Mouse (Mus musculus) kidney, embryonic 14.5 days (tissue): ENCODE data around the gene Hnf4a. TPM values are rescaled to one million over a fixed set of nuclear protein-coding genes. Genes with fewer than 3 reads are reported as not detected.

Experiments used
- ATAC-seq: fragments of 200-750 bp; cut with Nextera tagmentation; 2 replicates; pipeline ENCODE4 v1.8.0; 2017; ENCODE audit warnings: moderate number of reproducible peaks, mild to moderate bottlenecking, moderate TSS enrichment, moderate library complexity; ENCODE audit not compliant: low FRiP score, low TSS enrichment
- H3K27ac ChIP-seq: fragments of 300-500 bp; sonication (generic); 2 replicates; pipeline ENCODE4 v1.5.1; 2014; ENCODE audit warnings: low read depth, mild to moderate bottlenecking, low read length, moderate library complexity, mixed read lengths
- H3K27me3 ChIP-seq: fragments of 300-500 bp; sonication (generic); 2 replicates; pipeline ENCODE4 v1.6.1; 2014; ENCODE audit warnings: mild to moderate bottlenecking, low read length; ENCODE audit not compliant: control insufficient read depth, insufficient read depth
- H3K36me3 ChIP-seq: fragments of 300-500 bp; sonication (generic); 2 replicates; pipeline ENCODE4 v1.6.1; 2014; ENCODE audit warnings: low read length, mixed read lengths; ENCODE audit not compliant: control insufficient read depth, insufficient read depth
- H3K4me1 ChIP-seq: fragments of 300-500 bp; sonication (generic); 2 replicates; pipeline ENCODE4 v1.6.1; 2014; ENCODE audit warnings: low read length, mixed read lengths; ENCODE audit not compliant: control insufficient read depth, insufficient read depth
- H3K4me2 ChIP-seq: fragments of 300-500 bp; sonication (generic); replicated peaks from 2 replicates; pipeline ENCODE4 v1.6.1; 2014; ENCODE audit warnings: low read depth, mild to moderate bottlenecking, low read length
- H3K4me3 ChIP-seq: fragments of 300-500 bp; sonication (generic); 2 replicates; pipeline ENCODE4 v1.5.1; 2014; ENCODE audit warnings: mild to moderate bottlenecking, low read length
- H3K9ac ChIP-seq: fragments of 300-500 bp; sonication (generic); 2 replicates; pipeline ENCODE4 v1.6.1; 2014; ENCODE audit warnings: low read depth, mild to moderate bottlenecking, low read length, moderate library complexity
- H3K9me3 ChIP-seq: fragments of 300-500 bp; sonication (generic); 2 replicates; pipeline ENCODE4 v1.6.1; 2016; ENCODE audit warnings: low read length; ENCODE audit not compliant: control insufficient read depth
- WGBS: fragments of 180-500 bp; shearing (Covaris S2); extraction: QIAGEN DNeasy Blood & Tissue Kit; methylation state at CpG from one replicate; pipeline ENCODE4 v1.1.7; 2014; 5-methylcytosine and 5-hydroxymethylcytosine counted together
- polyA plus RNA-seq: library from polyadenylated mRNA; unstranded; fragments of >200 nt; fragmentation: Nextera tagmentation; extraction: Ambion mirVana; gene quantifications from 2 replicates; pipeline ENCODE4 v1.2.1, GENCODE M21; 2014

Gene Hnf4a
- polyA plus RNA-seq, 1 experiment from 2014 or later: 10.7 TPM

GRCm38 (mm10) chr2:163552518-163552929 lies 45.9 kb downstream of the Hnf4a start:
- Histone ChIP-seq H3K9ac (no peak overlapping the region), H3K4me3 (no peak overlapping the region), H3K9me3 (no peaks in the 10 kb centered on the region), H3K36me3 (no peaks in the 10 kb centered on the region), H3K4me2 (no peak overlapping the region), H3K4me1 (peaks cover 7% of the 10 kb centered on the region; the same call in 1 of the 2 replicates), H3K27me3 (no peaks in the 10 kb centered on the region), H3K27ac (no peak overlapping the region)
- ATAC-seq: no peak
- 39% methylated on average over 8 of the region's 8 CpGs for WGBS

GRCm38 (mm10) chr2:163554425-163554982 lies 47.9 kb downstream of the Hnf4a start:
- peaks cover 7% of the 10 kb centered on the region; the same call in 1 of the 2 replicates for H3K4me1 ChIP-seq
- H3K9ac ChIP-seq: no peak overlapping the region
- H3K27me3 ChIP-seq: no peaks in the 10 kb centered on the region
- H3K36me3 ChIP-seq: no peaks in the 10 kb centered on the region
- no peaks in the 10 kb centered on the region for H3K9me3 ChIP-seq
- H3K27ac ChIP-seq: no peak overlapping the region
- no peak overlapping the region for H3K4me2 ChIP-seq
- H3K4me3 ChIP-seq: no peak overlapping the region
- no peak for ATAC-seq
- 79% methylated on average over 4 of the region's 4 CpGs for WGBS

GRCm38 (mm10) chr2:163554996-163555395 lies 48.4 kb downstream of the Hnf4a start:
- ATAC-seq: no peak
- H3K9me3 ChIP-seq: no peaks in the 10 kb centered on the region
- H3K4me1 ChIP-seq: peaks cover 7% of the 10 kb centered on the region; the same call in 1 of the 2 replicates
- no peak overlapping the region for H3K4me3 ChIP-seq
- WGBS: 77% methylated on average over 6 of the region's 6 CpGs
- H3K9ac ChIP-seq: no peak overlapping the region
- H3K27me3 ChIP-seq: no peaks in the 10 kb centered on the region
- no peak overlapping the region for H3K4me2 ChIP-seq
- H3K36me3 ChIP-seq: no peaks in the 10 kb centered on the region
- no peak overlapping the region for H3K27ac ChIP-seq

- Histone ChIP-seq H3K9ac (no peak overlapping the region), H3K36me3 (no peaks in the 10 kb centered on the region), H3K27me3 (no peaks in the 10 kb centered on the region), H3K4me3 (no peak overlapping the region), H3K27ac (no peak overlapping the region), H3K4me1 (peaks cover 7% of the 10 kb centered on the region; the same call in 1 of the 2 replicates), H3K9me3 (no peaks in the 10 kb centered on the region), H3K4me2 (no peak overlapping the region)
- 77% methylated on average over 13 of the region's 13 CpGs for WGBS
- no peak for ATAC-seq
Measured at GRCm38 (mm10) chr2:163555417-163555816, 48.8 kb downstream of the Hnf4a start.

- ATAC-seq: no peak
- no peak overlapping the region for H3K4me3 ChIP-seq
Measured at GRCm38 (mm10) chr2:163558548-163558947, 51.9 kb downstream of the Hnf4a start.

GRCm38 (mm10) chr2:163559236-163559635 lies 52.6 kb downstream of the Hnf4a start:
- Histone ChIP-seq H3K9me3 (no peaks in the 10 kb centered on the region), H3K4me3 (no peak overlapping the region), H3K27me3 (no peaks in the 10 kb centered on the region), H3K27ac (no peak overlapping the region), H3K4me1 (no peaks in the 10 kb centered on the region), H3K9ac (no peak overlapping the region), H3K4me2 (no peak overlapping the region), H3K36me3 (no peaks in the 10 kb centered on the region)
- WGBS: 81% methylated on average over 5 of the region's 5 CpGs
- ATAC-seq: no peak

More at GRCm38 (mm10) chr2:163558548-163558947, 51.9 kb downstream of the Hnf4a start:
- H3K9ac ChIP-seq: no peak overlapping the region
- no peak overlapping the region for H3K27ac ChIP-seq
- H3K4me1 ChIP-seq: no peaks in the 10 kb centered on the region
- H3K36me3 ChIP-seq: no peaks in the 10 kb centered on the region
- no peak overlapping the region for H3K4me2 ChIP-seq
- no peaks in the 10 kb centered on the region for H3K9me3 ChIP-seq
- no peaks in the 10 kb centered on the region for H3K27me3 ChIP-seq
- 100% methylated on average over 1 of the region's 1 CpGs for WGBS

- peak; percentile 64; the same call in 1 of the 2 replicates for ATAC-seq
- no peak overlapping the region for H3K4me3 ChIP-seq
- no peaks in the 10 kb centered on the region for H3K36me3 ChIP-seq
- no peak overlapping the region for H3K9ac ChIP-seq
- H3K4me1 ChIP-seq: no peaks in the 10 kb centered on the region
- no peak overlapping the region for H3K4me2 ChIP-seq
- H3K9me3 ChIP-seq: no peaks in the 10 kb centered on the region
- no peaks in the 10 kb centered on the region for H3K27me3 ChIP-seq
- 62% methylated on average over 3 of the region's 3 CpGs for WGBS
- H3K27ac ChIP-seq: no peak overlapping the region
Measured at GRCm38 (mm10) chr2:163560247-163560646, 53.6 kb downstream of the Hnf4a start.

GRCm38 (mm10) chr2:163561258-163561948 lies 54.8 kb downstream of the Hnf4a start:
- no peak for ATAC-seq
- Histone ChIP-seq H3K4me1 (no peaks in the 10 kb centered on the region), H3K9me3 (no peaks in the 10 kb centered on the region), H3K9ac (no peak overlapping the region), H3K27me3 (no peaks in the 10 kb centered on the region), H3K27ac (no peak overlapping the region), H3K4me2 (no peak overlapping the region), H3K36me3 (no peaks in the 10 kb centered on the region), H3K4me3 (no peak overlapping the region)
- 62% methylated on average over 13 of the region's 13 CpGs for WGBS

- 21% methylated on average over 8 of the region's 8 CpGs for WGBS
- H3K27ac ChIP-seq: no peak overlapping the region
- no peaks in the 10 kb centered on the region for H3K36me3 ChIP-seq
- no peaks in the 10 kb centered on the region for H3K9me3 ChIP-seq
- H3K9ac ChIP-seq: no peak overlapping the region
- H3K27me3 ChIP-seq: no peaks in the 10 kb centered on the region
- H3K4me3 ChIP-seq: no peak overlapping the region
- no peaks in the 10 kb centered on the region for H3K4me1 ChIP-seq
- no peak overlapping the region for H3K4me2 ChIP-seq
- ATAC-seq: no peak
Measured at GRCm38 (mm10) chr2:163564646-163565045, 58.0 kb downstream of the Hnf4a start.
